Mouse (Mus musculus): ENCODE measurements around the gene Nccrp1.

Nccrp1 gene

GRCm38 (mm10) chr7:28547154-28547553 lies at the start of gene Nccrp1:
Gene Nccrp1, minus strand, starts transcription at chr7:28547254.
- no peak for DNase-seq (ENCODE audit: low spot score in 2 of 2)

- no peak for DNase-seq (ENCODE audit: low spot score in 2 of 2)
Observed at GRCm38 (mm10) chr7:28595751-28596435, 48.8 kb upstream of the Nccrp1 start.

GRCm38 (mm10) chr7:28593206-28594111 lies 46.4 kb upstream of the Nccrp1 start:
- no peak for DNase-seq (ENCODE audit: low spot score in 2 of 2)

GRCm38 (mm10) chr7:28591862-28592261 lies 44.8 kb upstream of the Nccrp1 start:
- no peak for DNase-seq (ENCODE audit: low spot score in 2 of 2)

- DNase-seq (ENCODE audit: low spot score in 2 of 2): no peak
Observed at GRCm38 (mm10) chr7:28587644-28588043, 40.6 kb upstream of the Nccrp1 start.

GRCm38 (mm10) chr7:28586663-28587411 lies 39.8 kb upstream of the Nccrp1 start:
- DNase-seq (ENCODE audit: low spot score in 2 of 2): no peak

GRCm38 (mm10) chr7:28585001-28585400 lies 37.9 kb upstream of the Nccrp1 start:
- no peak for DNase-seq (ENCODE audit: low spot score in 2 of 2)

- DNase-seq (ENCODE audit: low spot score in 2 of 2): no peak
Observed at GRCm38 (mm10) chr7:28584468-28584867, 37.4 kb upstream of the Nccrp1 start.

GRCm38 (mm10) chr7:28583570-28584344 lies 36.7 kb upstream of the Nccrp1 start:
- no peak for DNase-seq (ENCODE audit: low spot score in 2 of 2)

- no peak for DNase-seq (ENCODE audit: low spot score in 2 of 2)
Observed at GRCm38 (mm10) chr7:28582841-28583240, 35.8 kb upstream of the Nccrp1 start.

GRCm38 (mm10) chr7:28581721-28582120 lies 34.7 kb upstream of the Nccrp1 start:
- no peak for DNase-seq (ENCODE audit: low spot score in 2 of 2)

GRCm38 (mm10) chr7:28579826-28580225 lies 32.8 kb upstream of the Nccrp1 start:
- no peak for DNase-seq (ENCODE audit: low spot score in 2 of 2)

GRCm38 (mm10) chr7:28578543-28579053 lies 31.5 kb upstream of the Nccrp1 start:
- no peak for DNase-seq (ENCODE audit: low spot score in 2 of 2)

GRCm38 (mm10) chr7:28577826-28578542 lies 30.9 kb upstream of the Nccrp1 start:
- no peak for DNase-seq (ENCODE audit: low spot score in 2 of 2)

GRCm38 (mm10) chr7:28576271-28576914 lies 29.3 kb upstream of the Nccrp1 start:
- DNase-seq (ENCODE audit: low spot score in 2 of 2): no peak

GRCm38 (mm10) chr7:28575597-28575996 lies 28.5 kb upstream of the Nccrp1 start:
- DNase-seq (ENCODE audit: low spot score in 2 of 2): no peak

- DNase-seq (ENCODE audit: low spot score in 2 of 2): no peak
Observed at GRCm38 (mm10) chr7:28573236-28573635, 26.2 kb upstream of the Nccrp1 start.

- DNase-seq (ENCODE audit: low spot score in 2 of 2): no peak
Observed at GRCm38 (mm10) chr7:28572689-28573088, 25.6 kb upstream of the Nccrp1 start.

GRCm38 (mm10) chr7:28570982-28571682 lies 24.1 kb upstream of the Nccrp1 start:
- no peak for DNase-seq (ENCODE audit: low spot score in 2 of 2)

Data from frontal cortex, postnatal 25 days (tissue).